Mouse (Mus musculus) stomach, embryonic 16.5 days (tissue): ENCODE data around the gene Zfp266. TPM values are rescaled to one million over a fixed set of nuclear protein-coding genes. Genes with fewer than 3 reads are reported as not detected.
"Not testable (repeated sequence)": the region's sequence is repeated elsewhere in the genome, so short reads cannot be mapped to it uniquely, and the experiment has no call there.

Source experiments
- ATAC-seq: fragments of 200-750 bp; cut with Nextera tagmentation; 2 replicates; pipeline ENCODE4 v1.8.0; 2017; ENCODE audit warnings: moderate number of reproducible peaks, moderate TSS enrichment; ENCODE audit not compliant: insufficient read depth, low FRiP score
- H3K27ac ChIP-seq: fragments of 300-500 bp; sonication (generic); 2 replicates; pipeline ENCODE4 v1.5.1; 2014; ENCODE audit warnings: low read length
- H3K27me3 ChIP-seq: fragments of 300-500 bp; sonication (generic); 2 replicates; pipeline ENCODE4 v1.6.1; 2014; ENCODE audit warnings: low read length, control low read depth, mixed read lengths; ENCODE audit not compliant: control insufficient read depth, insufficient read depth
- H3K36me3 ChIP-seq: fragments of 300-500 bp; sonication (generic); 2 replicates; pipeline ENCODE4 v1.6.1; 2014; ENCODE audit warnings: low read length; ENCODE audit not compliant: control insufficient read depth, insufficient read depth
- H3K4me1 ChIP-seq: fragments of 300-500 bp; sonication (generic); 2 replicates; pipeline ENCODE4 v1.6.1; 2014; ENCODE audit warnings: low read length, control low read depth, mixed read lengths; ENCODE audit not compliant: control insufficient read depth, insufficient read depth
- H3K4me2 ChIP-seq: fragments of 300-500 bp; sonication (generic); 2 replicates; pipeline ENCODE4 v1.6.1; 2014; ENCODE audit warnings: low read depth, low read length, mixed read lengths
- H3K4me3 ChIP-seq: fragments of 300-500 bp; sonication (generic); replicated peaks from 2 replicates; pipeline ENCODE4 v1.5.1; 2014; ENCODE audit warnings: mild to moderate bottlenecking, low read length
- H3K9ac ChIP-seq: fragments of 300-500 bp; sonication (generic); 2 replicates; pipeline ENCODE4 v1.6.1; 2014; ENCODE audit warnings: low read length
- H3K9me3 ChIP-seq: fragments of 300-500 bp; sonication (generic); replicated peaks from 2 replicates; pipeline ENCODE4 v1.6.1; 2016; ENCODE audit warnings: low read length, control low read depth; ENCODE audit not compliant: control insufficient read depth
- WGBS: fragments of 180-500 bp; shearing (Covaris S2); extraction: QIAGEN DNeasy Blood & Tissue Kit; methylation state at CpG from one replicate; pipeline ENCODE4 v1.1.7; 2014; 5-methylcytosine and 5-hydroxymethylcytosine counted together
- polyA plus RNA-seq: library from polyadenylated mRNA; unstranded; fragments of >200 nt; fragmentation: Nextera tagmentation; extraction: Ambion mirVana; gene quantifications from 2 replicates; pipeline ENCODE4 v1.2.1, GENCODE M21; 2015

Zfp266 gene
- polyA plus RNA-seq: 86.8 and 88.6 TPM in 2 replicates

- H3K36me3 ChIP-seq: 0 out of 2 replicates have a peak, but pooled peaks cover 3% of the 10 kb centered on the region
- WGBS: under 1% methylated on average over 46 of the region's 46 CpGs
- peak within 1 kb of the TSS; percentile 89 for H3K4me3 ChIP-seq
- peak within 1 kb of the TSS; percentile 82 for H3K4me2 ChIP-seq
- H3K27ac ChIP-seq: peak within 1 kb of the TSS; percentile 99
- peak within 1 kb of the TSS; percentile 97 for H3K9ac ChIP-seq
- H3K4me1 ChIP-seq: peaks cover 10% of the 10 kb centered on the region
- H3K9me3 ChIP-seq: no peaks in the 10 kb centered on the region
- peak; percentile 93 for ATAC-seq
- no peaks in the 10 kb centered on the region; the same call in 1 of the 2 replicates for H3K27me3 ChIP-seq
These were observed at the start of gene Zfp266 for GRCm38 (mm10) chr9:20521306-20521957. Gene Zfp266 (minus strand): TSS chr9:20521417.

DNA sequence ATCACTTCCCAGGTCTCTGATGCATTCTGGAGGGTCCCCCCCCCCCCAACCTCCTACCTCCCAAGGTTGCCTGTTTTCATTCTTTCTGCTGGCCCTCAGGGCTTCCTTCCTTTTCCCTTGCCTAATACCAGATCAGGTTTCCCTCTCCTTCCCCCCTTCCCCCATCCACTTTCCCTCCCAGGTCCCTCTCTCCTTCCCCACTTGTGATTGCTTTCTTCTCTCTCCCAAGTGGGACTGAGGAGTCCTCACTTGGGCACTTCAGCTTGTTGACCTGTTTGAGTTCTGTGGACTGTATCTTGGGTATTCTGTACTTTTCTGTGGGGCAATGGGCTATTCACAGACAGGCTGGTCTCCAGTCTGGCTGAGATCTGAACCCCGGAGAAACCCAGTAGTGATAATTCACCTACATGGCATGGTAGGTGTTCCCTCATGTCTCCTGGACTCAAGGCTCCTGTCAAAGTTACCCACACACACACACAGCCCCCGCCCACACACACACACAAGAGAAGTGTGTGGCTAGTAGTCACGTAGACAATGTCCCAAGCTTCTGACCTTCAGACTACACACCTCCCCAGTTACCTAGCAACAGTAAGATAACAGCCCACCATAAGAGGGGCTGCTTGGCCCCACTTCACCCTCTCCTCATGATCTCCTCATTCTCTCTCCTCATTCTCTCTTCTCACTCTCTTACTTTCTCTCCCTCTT, 44.3 kb upstream of the Zfp266 start:
- H3K4me3 ChIP-seq, H3K36me3 ChIP-seq, H3K9ac ChIP-seq, H3K27ac ChIP-seq, H3K27me3 ChIP-seq, H3K9me3 ChIP-seq, H3K4me2 ChIP-seq, H3K4me1 ChIP-seq, ATAC-seq: not testable (repeated sequence)
- 59% methylated on average over 3 of the region's 3 CpGs for WGBS

- no peak overlapping the region for H3K4me3 ChIP-seq
- H3K4me2 ChIP-seq: no peak overlapping the region
- H3K27me3 ChIP-seq: no peaks in the 10 kb centered on the region
- no peak overlapping the region for H3K27ac ChIP-seq
- no peaks in the 10 kb centered on the region for H3K9me3 ChIP-seq
- no peaks in the 10 kb centered on the region for H3K36me3 ChIP-seq
- WGBS: 80% methylated on average over 5 of the region's 5 CpGs
- no peaks in the 10 kb centered on the region for H3K4me1 ChIP-seq
- no peak for ATAC-seq
- no peak overlapping the region for H3K9ac ChIP-seq
These were observed 41.0 kb upstream of the Zfp266 start for GRCm38 (mm10) chr9:20562177-20562576.

DNA sequence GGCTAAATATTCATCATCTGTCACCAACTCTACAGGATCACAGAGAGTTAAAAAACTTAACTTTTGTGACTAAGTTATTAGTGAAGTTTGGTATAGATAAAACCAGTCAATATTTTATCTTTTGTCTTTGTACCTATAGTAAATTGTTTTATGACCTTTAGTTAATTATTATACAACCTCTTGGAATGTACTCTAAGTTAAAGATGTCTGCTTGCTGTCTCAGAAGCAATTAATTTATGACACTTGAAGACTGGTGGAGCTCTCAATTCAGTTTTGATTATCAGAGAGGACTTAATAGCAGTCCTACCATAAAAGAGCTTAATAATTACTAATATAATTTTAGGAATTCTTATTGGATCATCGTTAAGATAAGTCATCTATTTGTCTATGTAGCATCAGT, 31.5 kb upstream of the Zfp266 start:
- Histone ChIP-seq H3K36me3 (no peaks in the 10 kb centered on the region), H3K4me1 (no peaks in the 10 kb centered on the region), H3K4me3 (no peak overlapping the region), H3K4me2 (no peak overlapping the region), H3K27ac (no peak overlapping the region), H3K9me3 (no peaks in the 10 kb centered on the region), H3K27me3 (no peaks in the 10 kb centered on the region), H3K9ac (no peak overlapping the region)
- WGBS: 70% methylated on average over 1 of the region's 1 CpGs
- no peak for ATAC-seq

DNA sequence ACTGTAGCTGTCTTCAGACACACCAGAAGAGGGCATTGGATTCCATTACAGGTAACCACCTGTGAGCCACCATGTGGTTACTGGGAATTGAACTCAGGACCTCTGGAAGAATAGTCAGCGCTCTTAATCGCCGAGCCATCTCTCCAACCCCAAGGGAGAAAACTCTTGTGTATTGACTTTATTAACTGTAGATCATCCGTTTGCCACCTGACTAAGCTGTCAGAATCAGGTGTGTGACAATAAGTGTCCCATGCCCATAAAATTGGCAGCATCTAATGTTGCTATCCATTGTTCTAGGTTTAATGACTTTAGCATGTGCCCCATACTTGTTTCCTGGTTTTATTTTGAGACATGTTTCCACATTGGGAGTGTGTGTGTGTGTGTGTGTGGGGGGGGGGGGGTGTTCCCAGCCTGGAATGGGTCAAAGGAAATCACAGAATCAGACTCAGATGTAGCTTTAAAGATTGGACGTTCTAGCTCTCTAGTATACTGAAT, 30.6 kb upstream of the Zfp266 start:
- no peak overlapping the region for H3K27ac ChIP-seq

DNA sequence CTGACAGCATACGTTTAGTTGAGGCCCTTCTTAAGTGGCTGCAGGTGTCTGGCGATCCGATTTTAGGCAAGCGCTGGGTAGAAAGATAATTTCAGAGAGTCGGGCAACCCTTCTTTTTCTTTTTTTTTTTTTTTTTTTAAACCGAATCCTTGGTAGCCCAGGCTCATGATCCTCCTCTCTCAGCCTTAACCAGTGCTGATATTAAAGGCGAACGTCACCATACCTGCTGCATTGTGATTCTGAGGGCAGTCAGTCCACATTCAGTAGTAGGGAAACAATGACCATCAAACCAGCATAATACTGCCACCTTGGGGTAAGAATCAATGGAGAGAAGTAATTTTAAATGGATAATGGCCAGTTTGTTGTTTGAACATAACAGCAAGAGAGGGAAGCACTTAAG, 23.9 kb upstream of the Zfp266 start:
- no peak for ATAC-seq
- Histone ChIP-seq H3K4me1 (no peaks in the 10 kb centered on the region), H3K27me3 (no peaks in the 10 kb centered on the region)

More for the DNA sequence above, 30.6 kb upstream of the Zfp266 start:
- WGBS: 52% methylated on average over 5 of the region's 5 CpGs
- Histone ChIP-seq H3K9ac (no peak overlapping the region), H3K4me2 (no peak overlapping the region), H3K4me3 (no peak overlapping the region), H3K4me1 (no peaks in the 10 kb centered on the region), H3K27me3 (no peaks in the 10 kb centered on the region), H3K36me3 (no peaks in the 10 kb centered on the region), H3K9me3 (no peaks in the 10 kb centered on the region)
- no peak for ATAC-seq

GRCm38 (mm10) chr9:20544070-20544821, 23.0 kb upstream of the Zfp266 start:
- Histone ChIP-seq H3K9ac (peak overlapping the region; percentile 77), H3K4me1 (no peaks in the 10 kb centered on the region), H3K27me3 (no peaks in the 10 kb centered on the region), H3K36me3 (no peaks in the 10 kb centered on the region), H3K4me3 (peak overlapping the region; percentile 52), H3K9me3 (no peaks in the 10 kb centered on the region), H3K4me2 (peak overlapping the region; percentile 73), H3K27ac (peak overlapping the region; percentile 94)
- 4% methylated on average over 42 of the region's 43 CpGs for WGBS
- peak; percentile 93 for ATAC-seq

More for the DNA sequence above, 23.9 kb upstream of the Zfp266 start:
- Histone ChIP-seq H3K9ac (peak overlapping the region; percentile 77), H3K9me3 (no peaks in the 10 kb centered on the region), H3K36me3 (no peaks in the 10 kb centered on the region), H3K27ac (peak overlapping the region; percentile 94), H3K4me3 (peak overlapping the region; percentile 52), H3K4me2 (peak overlapping the region; percentile 73)
- 13% methylated on average over 8 of the region's 8 CpGs for WGBS

GRCm38 (mm10) chr9:20543496-20543895, 22.3 kb upstream of the Zfp266 start:
- Histone ChIP-seq H3K4me1 (no peaks in the 10 kb centered on the region), H3K27me3 (no peaks in the 10 kb centered on the region), H3K9ac (peak overlapping the region; percentile 77; the same call in 1 of the 2 replicates), H3K4me3 (peak overlapping the region; percentile 52; the same call in 1 of the 2 replicates), H3K27ac (peak overlapping the region; percentile 94), H3K9me3 (no peaks in the 10 kb centered on the region), H3K36me3 (no peaks in the 10 kb centered on the region), H3K4me2 (peak overlapping the region; percentile 73)
- ATAC-seq: no peak
- WGBS: 31% methylated on average over 6 of the region's 6 CpGs
